Mouse (Mus musculus): Measurements from ENCODE around the gene Rnf123.

- TF ChIP-seq CTCF (IDR thresholded peaks at IDR 0.05; ENCODE audit: control insufficient read depth, insufficient read depth, low read length) (no peak), POLR2A (IDR thresholded peaks at IDR 0.05; ENCODE audit: borderline replicate concordance, control insufficient read depth, low read depth, low read length) (no peak)
These were observed 22.9 kb upstream of the Rnf123 start for GRCm38 (mm10) chr9:108106090-108106489.

Data from bone marrow, adult 2 months (tissue).